Mouse (Mus musculus): ENCODE results near the gene Arhgef16. TPM values are rescaled to one million over a fixed set of nuclear protein-coding genes. Genes with fewer than 3 reads are reported as not detected.

Arhgef16 gene
- polyA plus RNA-seq, 2 experiments, result 4.2 to 6.2 TPM

- WGBS, result 48% methylated on average over 4 of the region's 4 CpGs
- ATAC-seq (ENCODE audit: low FRiP score, low read depth), result no peak
- no peak for TF ChIP-seq POLR2A (IDR thresholded peaks at IDR 0.05; ENCODE audit: borderline replicate concordance, extremely low read depth, insufficient read depth, insufficient read length)
- H3K9me3 ChIP-seq (ENCODE audit: control insufficient read depth, low read length), result no peaks in the 10 kb centered on the region
- no peaks in the 10 kb centered on the region for H3K27me3 ChIP-seq (ENCODE audit: control insufficient read depth, insufficient read depth, low read length)
- no peak overlapping the region for H3K9ac ChIP-seq (ENCODE audit: low read depth, low read length, severe bottlenecking)
- no peak overlapping the region for H3K4me3 ChIP-seq (replicated peaks; ENCODE audit: low read length)
- no peak overlapping the region for H3K4me2 ChIP-seq (replicated peaks; ENCODE audit: low read depth, low read length, severe bottlenecking)
- H3K4me1 ChIP-seq (ENCODE audit: control insufficient read depth, insufficient read depth, low read length), result peaks cover 11% of the 10 kb centered on the region
- no peak for DNase-seq (ENCODE audit: low spot score)
- no peak overlapping the region for H3K27ac ChIP-seq (replicated peaks; ENCODE audit: low read depth, low read length)
- H3K36me3 ChIP-seq (ENCODE audit: control insufficient read depth, insufficient read depth, low read length), result peaks cover 47% of the 10 kb centered on the region
Measured at GRCm38 (mm10) chr4:154262071-154262470, 39.4 kb downstream of the Arhgef16 start.

GRCm38 (mm10) chr4:154260755-154261154 is 40.7 kb downstream of the Arhgef16 start:
- H3K4me1 ChIP-seq (ENCODE audit: control insufficient read depth, insufficient read depth, low read length), result peaks cover 11% of the 10 kb centered on the region
- H3K4me2 ChIP-seq (replicated peaks; ENCODE audit: low read depth, low read length, severe bottlenecking), result no peak overlapping the region
- DNase-seq (ENCODE audit: low spot score) (peak; percentile 49), ATAC-seq (ENCODE audit: low FRiP score, low read depth) (peak; percentile 68)
- H3K27ac ChIP-seq (replicated peaks; ENCODE audit: low read depth, low read length), result peak overlapping the region; percentile 73
- H3K9ac ChIP-seq (ENCODE audit: low read depth, low read length, severe bottlenecking), result no peak overlapping the region
- TF ChIP-seq POLR2A (IDR thresholded peaks at IDR 0.05; ENCODE audit: borderline replicate concordance, extremely low read depth, insufficient read depth, insufficient read length), result no peak
- WGBS, result 52% methylated on average over 5 of the region's 5 CpGs
- H3K9me3 ChIP-seq (ENCODE audit: control insufficient read depth, low read length), result no peaks in the 10 kb centered on the region
- no peaks in the 10 kb centered on the region for H3K27me3 ChIP-seq (ENCODE audit: control insufficient read depth, insufficient read depth, low read length)
- no peak overlapping the region for H3K4me3 ChIP-seq (replicated peaks; ENCODE audit: low read length)
- peaks cover 42% of the 10 kb centered on the region for H3K36me3 ChIP-seq (ENCODE audit: control insufficient read depth, insufficient read depth, low read length)

- Histone ChIP-seq H3K9ac (ENCODE audit: low read depth, low read length, severe bottlenecking) (no peak overlapping the region), H3K9me3 (ENCODE audit: control insufficient read depth, low read length) (no peaks in the 10 kb centered on the region), H3K36me3 (ENCODE audit: control insufficient read depth, insufficient read depth, low read length) (peaks cover 33% of the 10 kb centered on the region), H3K27ac (replicated peaks; ENCODE audit: low read depth, low read length) (no peak overlapping the region), H3K4me1 (ENCODE audit: control insufficient read depth, insufficient read depth, low read length) (peaks cover 13% of the 10 kb centered on the region), H3K4me2 (replicated peaks; ENCODE audit: low read depth, low read length, severe bottlenecking) (no peak overlapping the region), H3K27me3 (ENCODE audit: control insufficient read depth, insufficient read depth, low read length) (no peaks in the 10 kb centered on the region), H3K4me3 (replicated peaks; ENCODE audit: low read length) (no peak overlapping the region)
- no peak for ATAC-seq (ENCODE audit: low FRiP score, low read depth)
- 88% methylated on average over 20 of the region's 20 CpGs for WGBS
- no peak for TF ChIP-seq POLR2A (IDR thresholded peaks at IDR 0.05; ENCODE audit: borderline replicate concordance, extremely low read depth, insufficient read depth, insufficient read length)
- no peak for DNase-seq (ENCODE audit: low spot score)
Measured at GRCm38 (mm10) chr4:154252537-154253255, 48.8 kb downstream of the Arhgef16 start.

GRCm38 (mm10) chr4:154249316-154249715 is 52.2 kb downstream of the Arhgef16 start:
- H3K27me3 ChIP-seq (ENCODE audit: control insufficient read depth, insufficient read depth, low read length), result no peaks in the 10 kb centered on the region
- ATAC-seq (ENCODE audit: low FRiP score, low read depth) (no peak), DNase-seq (ENCODE audit: low spot score) (no peak)
- no peak overlapping the region for H3K9ac ChIP-seq (ENCODE audit: low read depth, low read length, severe bottlenecking)
- H3K9me3 ChIP-seq (ENCODE audit: control insufficient read depth, low read length), result no peaks in the 10 kb centered on the region
- peaks cover 45% of the 10 kb centered on the region for H3K4me1 ChIP-seq (ENCODE audit: control insufficient read depth, insufficient read depth, low read length)
- peaks cover 22% of the 10 kb centered on the region; the same call in 1 of the 2 replicates for H3K36me3 ChIP-seq (ENCODE audit: control insufficient read depth, insufficient read depth, low read length)
- no peak for TF ChIP-seq POLR2A (IDR thresholded peaks at IDR 0.05; ENCODE audit: borderline replicate concordance, extremely low read depth, insufficient read depth, insufficient read length)
- no peak overlapping the region for H3K4me3 ChIP-seq (replicated peaks; ENCODE audit: low read length)
- H3K4me2 ChIP-seq (replicated peaks; ENCODE audit: low read depth, low read length, severe bottlenecking), result no peak overlapping the region
- no peak overlapping the region for H3K27ac ChIP-seq (replicated peaks; ENCODE audit: low read depth, low read length)
- WGBS, result 80% methylated on average over 8 of the region's 8 CpGs

- WGBS, result 42% methylated on average over 21 of the region's 21 CpGs
- Histone ChIP-seq H3K4me2 (replicated peaks; ENCODE audit: low read depth, low read length, severe bottlenecking) (0 out of 2 replicates have a peak overlapping the region, but pooled peaks have one; percentile 8), H3K4me1 (ENCODE audit: control insufficient read depth, insufficient read depth, low read length) (peaks cover 45% of the 10 kb centered on the region), H3K9me3 (ENCODE audit: control insufficient read depth, low read length) (no peaks in the 10 kb centered on the region), H3K27ac (replicated peaks; ENCODE audit: low read depth, low read length) (peak overlapping the region; percentile 75), H3K27me3 (ENCODE audit: control insufficient read depth, insufficient read depth, low read length) (no peaks in the 10 kb centered on the region), H3K4me3 (replicated peaks; ENCODE audit: low read length) (no peak overlapping the region), H3K36me3 (ENCODE audit: control insufficient read depth, insufficient read depth, low read length) (peaks cover 15% of the 10 kb centered on the region), H3K9ac (ENCODE audit: low read depth, low read length, severe bottlenecking) (peak overlapping the region; percentile 25; the same call in 1 of the 2 replicates)
- ATAC-seq (ENCODE audit: low FRiP score, low read depth) (peak; percentile 41; the same call in 1 of the 2 replicates), DNase-seq (ENCODE audit: low spot score) (peak; percentile 39)
- no peak for TF ChIP-seq POLR2A (IDR thresholded peaks at IDR 0.05; ENCODE audit: borderline replicate concordance, extremely low read depth, insufficient read depth, insufficient read length)
Measured at GRCm38 (mm10) chr4:154248092-154248805, 53.2 kb downstream of the Arhgef16 start.

Measured in limb, embryonic 14.5 days (tissue).